21 mouse cellular contexts compared by ENCODE assay signal in the genomic region with DNA sequence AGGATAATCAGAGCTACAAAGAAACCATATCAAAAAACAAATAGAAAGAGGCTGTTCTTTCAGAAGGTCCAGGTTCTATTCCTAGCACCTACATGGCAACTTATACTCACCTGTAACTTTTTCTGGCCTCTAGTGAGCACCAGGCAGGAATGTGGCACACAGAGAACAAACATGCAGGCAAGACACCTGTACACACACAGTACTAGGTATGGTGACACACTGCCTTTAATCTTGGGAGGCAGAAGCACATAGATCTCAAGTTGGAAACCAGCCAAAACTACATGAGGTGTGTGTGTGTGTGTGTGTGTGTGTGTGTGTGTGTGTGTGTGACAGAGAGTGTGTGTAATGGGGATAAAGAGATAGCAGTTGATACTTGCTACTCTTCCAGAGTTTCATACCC.
"Had no signal": no experiment of that assay in that cellular context is flagged by ENCODE, and none has a peak within 500 bp of the region (broad histone marks: within the 10 kb centered on the region; RNA-seq: fewer than 3 reads in every experiment).

No protein-coding gene starts in this region.

- H3K4me2 ChIP-seq: limb, embryonic 12.5 days; limb, embryonic 15.5 days; liver, embryonic 11.5 days; lung, embryonic 14.5 days; midbrain, embryonic 12.5 days; midbrain, embryonic 15.5 days; neural tube, embryonic 13.5 days had no signal

- DNase-seq: kidney, adult 2 months; kidney, postnatal 25 days; layer of hippocampus, postnatal 36 days; left cerebral cortex, postnatal 4 days; liver, postnatal 0 days; lung, embryonic 14.5 days; lung, postnatal 10 days; lung, postnatal 36 days; thymus, adult 18-20 months; thymus, postnatal 4 days had no signal

- H3K27me3 ChIP-seq: limb, embryonic 12.5 days; limb, embryonic 15.5 days; megakaryocyte, embryonic 14.5 days; midbrain, embryonic 12.5 days; midbrain, embryonic 15.5 days; neural tube, embryonic 13.5 days had no signal

- H3K27ac ChIP-seq: kidney, postnatal 0 days; left cerebral cortex, adult 2 months; limb, embryonic 12.5 days; limb, embryonic 15.5 days; liver, embryonic 14.5 days; midbrain, embryonic 12.5 days; midbrain, embryonic 15.5 days; neural tube, embryonic 13.5 days had no signal

- H3K9me3 ChIP-seq: limb, embryonic 12.5 days; limb, embryonic 15.5 days; megakaryocyte, embryonic 14.5 days; midbrain, embryonic 12.5 days; midbrain, embryonic 15.5 days; neural tube, embryonic 13.5 days had no signal

- H3K9ac ChIP-seq: limb, embryonic 12.5 days; limb, embryonic 15.5 days; liver, embryonic 14.5 days; liver, postnatal 0 days; lung, embryonic 14.5 days; midbrain, embryonic 12.5 days; midbrain, embryonic 15.5 days; neural tube, embryonic 13.5 days had no signal

- ATAC-seq: liver, postnatal 0 days; midbrain, embryonic 15.5 days had no signal

- H3K4me1 ChIP-seq: limb, embryonic 12.5 days; limb, embryonic 15.5 days; midbrain, embryonic 12.5 days; midbrain, embryonic 15.5 days; neural tube, embryonic 13.5 days had no signal

- H3K4me3 ChIP-seq: left cerebral cortex, adult 2 months; limb, embryonic 12.5 days; limb, embryonic 15.5 days; megakaryocyte, embryonic 14.5 days; midbrain, embryonic 12.5 days; midbrain, embryonic 15.5 days; myocyte; neural tube, embryonic 13.5 days had no signal
